Mouse (Mus musculus) limb, embryonic 15.5 days (tissue): ENCODE results near the gene Dalrd3. TPM values are rescaled to one million over a fixed set of nuclear protein-coding genes. Genes with fewer than 3 reads are reported as not detected.
A peak's percentile ranks its signal among the peaks of the same experiment; 100 is the strongest.

Source experiments
- ATAC-seq: fragments of 200-750 bp; cut with Nextera tagmentation; 2 replicates; pipeline ENCODE4 v1.8.0; 2017; ENCODE audit warnings: low read depth, moderate TSS enrichment; ENCODE audit not compliant: insufficient number of reproducible peaks, low FRiP score, low TSS enrichment
- H3K27ac ChIP-seq: fragments of 300-500 bp; sonication (generic); 2 replicates; pipeline ENCODE4 v1.5.1; 2015; ENCODE audit warnings: moderate library complexity, mild to moderate bottlenecking, inconsistent platforms
- H3K27me3 ChIP-seq: fragments of 300-500 bp; sonication (generic); 2 replicates; pipeline ENCODE4 v1.6.1; 2015; ENCODE audit warnings: inconsistent platforms
- H3K36me3 ChIP-seq: fragments of 300-500 bp; sonication (generic); 2 replicates; pipeline ENCODE4 v1.6.1; 2015; ENCODE audit warnings: inconsistent platforms
- H3K4me1 ChIP-seq: fragments of 300-500 bp; sonication (generic); 2 replicates; pipeline ENCODE4 v1.6.1; 2015; ENCODE audit warnings: inconsistent platforms
- H3K4me2 ChIP-seq: fragments of 300-500 bp; sonication (generic); 2 replicates; pipeline ENCODE4 v1.6.1; 2015; ENCODE audit warnings: mild to moderate bottlenecking, inconsistent platforms
- H3K4me3 ChIP-seq: fragments of 300-500 bp; sonication (generic); 2 replicates; pipeline ENCODE4 v1.5.1; 2015; ENCODE audit warnings: mild to moderate bottlenecking, inconsistent platforms
- H3K9ac ChIP-seq: fragments of 300-500 bp; sonication (generic); 2 replicates; pipeline ENCODE4 v1.6.1; 2015; ENCODE audit warnings: inconsistent platforms
- H3K9me3 ChIP-seq: fragments of 300-500 bp; sonication (generic); 2 replicates; pipeline ENCODE4 v1.6.1; 2016; ENCODE audit warnings: inconsistent platforms
- WGBS: fragments of 180-500 bp; shearing (Covaris S2); methylation state at CpG from one replicate; pipeline ENCODE4 v1.1.7; 2015; 5-methylcytosine and 5-hydroxymethylcytosine counted together
- polyA plus RNA-seq: library from polyadenylated mRNA; unstranded; fragments of >200 nt; fragmentation: Nextera tagmentation; extraction: Ambion mirVana; gene quantifications from 2 replicates; pipeline ENCODE4 v1.2.1, GENCODE M21; 2015

Dalrd3 gene
- polyA plus RNA-seq, result 109 and 122 TPM in 2 replicates

DNA sequence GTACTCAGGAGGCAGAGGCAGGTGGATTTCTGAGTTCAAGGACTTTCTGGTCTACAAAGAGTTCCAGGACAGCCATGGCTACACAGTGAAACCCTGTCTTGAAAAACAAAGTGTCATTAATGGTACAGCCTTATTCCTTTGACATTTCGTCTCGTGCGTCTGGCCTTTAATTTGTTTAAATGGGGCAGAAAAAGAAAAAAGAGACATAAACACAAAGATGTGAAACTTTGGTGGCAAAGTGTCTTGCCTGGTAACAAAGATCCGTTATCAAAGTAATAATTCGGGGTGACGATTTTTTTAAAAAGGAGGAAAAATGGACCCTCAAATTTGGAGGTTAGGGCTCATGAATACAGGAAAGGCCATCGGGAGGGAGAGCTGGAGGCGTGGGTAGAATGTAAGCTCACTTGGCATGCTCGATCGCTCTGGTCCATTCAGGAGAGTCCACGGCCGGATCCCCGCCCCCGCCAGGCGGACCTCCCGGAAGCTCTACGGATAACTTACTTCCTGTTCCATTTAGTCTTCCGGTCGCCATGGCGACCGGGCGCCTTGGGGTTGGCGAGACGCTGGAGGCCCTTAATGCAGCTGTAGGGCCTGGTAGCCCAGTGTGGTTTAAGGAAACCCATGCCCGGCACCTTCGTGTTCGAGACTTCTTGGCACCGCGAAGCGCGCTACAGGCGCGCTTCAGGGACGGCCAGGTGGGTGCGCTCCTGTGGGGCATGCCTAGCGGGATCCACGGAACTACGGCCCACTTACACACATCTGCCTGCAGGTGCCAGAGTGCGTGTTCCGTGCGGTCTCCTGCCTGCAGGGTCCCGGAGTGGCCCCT lies at the start of gene Dalrd3:
Gene Dalrd3 (plus strand): TSS at position 506 of the 826 bp plus-strand sequence.
- Histone ChIP-seq H3K36me3 (peaks cover 52% of the 10 kb centered on the region), H3K9me3 (no peaks in the 10 kb centered on the region), H3K4me1 (peaks cover 50% of the 10 kb centered on the region), H3K4me3 (peak within 1 kb of the TSS; percentile 63), H3K4me2 (peak within 1 kb of the TSS; percentile 98), H3K27ac (peak within 1 kb of the TSS; percentile 96), H3K27me3 (no peaks in the 10 kb centered on the region), H3K9ac (peak within 1 kb of the TSS; percentile 55)
- peak; percentile 55 for ATAC-seq
- 6% methylated on average over 42 of the region's 42 CpGs for WGBS

DNA sequence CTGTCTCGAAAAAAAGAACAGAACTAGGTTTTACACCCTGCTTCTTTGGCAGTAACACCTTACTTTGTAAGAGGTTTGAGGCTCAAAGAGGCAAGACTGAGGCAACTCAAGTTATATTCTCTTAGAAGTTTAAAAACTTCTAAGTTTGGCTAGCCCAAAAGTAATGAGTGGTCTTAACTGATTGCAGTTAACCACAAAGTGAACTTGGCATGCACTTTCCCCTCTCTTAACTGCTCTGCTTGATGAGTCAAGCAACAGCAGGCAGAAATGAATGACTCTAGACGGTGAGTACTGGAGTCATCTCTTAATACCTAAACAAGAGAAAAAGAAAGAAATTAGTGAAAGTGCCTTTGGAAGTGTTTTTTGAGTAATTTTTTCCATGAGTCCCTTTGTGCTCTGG lies 48.1 kb upstream of the Dalrd3 start:
- WGBS, result 75% methylated on average over 2 of the region's 2 CpGs
- ATAC-seq, result no peak
- H3K27me3 ChIP-seq, result no peaks in the 10 kb centered on the region
- H3K4me3 ChIP-seq, result no peak overlapping the region
- H3K4me2 ChIP-seq, result no peak overlapping the region
- peaks cover 13% of the 10 kb centered on the region for H3K4me1 ChIP-seq
- peaks cover 13% of the 10 kb centered on the region for H3K36me3 ChIP-seq
- H3K27ac ChIP-seq, result no peak overlapping the region
- no peaks in the 10 kb centered on the region for H3K9me3 ChIP-seq
- H3K9ac ChIP-seq, result no peak overlapping the region

DNA sequence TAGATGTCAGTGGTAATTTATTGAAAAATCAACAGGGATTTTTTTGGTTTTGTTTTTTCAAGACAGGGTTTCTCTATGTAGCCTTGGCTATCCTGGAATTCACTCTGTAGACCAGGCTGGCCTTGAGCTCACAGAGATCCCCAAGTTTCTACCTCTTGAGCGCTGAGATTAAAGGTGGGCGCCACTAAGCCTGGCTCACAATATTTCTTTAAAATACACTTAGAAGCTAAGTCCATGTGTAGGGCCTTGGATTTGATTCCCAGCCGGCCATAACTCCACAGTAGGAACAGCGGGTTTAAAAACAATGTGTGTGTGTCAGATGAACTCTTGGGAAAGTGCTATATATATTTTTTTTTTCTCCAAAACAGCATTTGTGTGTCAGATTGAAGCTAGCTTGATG lies 46.3 kb upstream of the Dalrd3 start:
- no peak for ATAC-seq
- Histone ChIP-seq H3K4me3 (no peak overlapping the region), H3K4me2 (no peak overlapping the region), H3K9me3 (no peaks in the 10 kb centered on the region), H3K4me1 (peaks cover 13% of the 10 kb centered on the region), H3K9ac (no peak overlapping the region), H3K27me3 (no peaks in the 10 kb centered on the region), H3K36me3 (peaks cover 14% of the 10 kb centered on the region), H3K27ac (no peak overlapping the region)
- WGBS, result 95% methylated on average over 4 of the region's 4 CpGs

DNA sequence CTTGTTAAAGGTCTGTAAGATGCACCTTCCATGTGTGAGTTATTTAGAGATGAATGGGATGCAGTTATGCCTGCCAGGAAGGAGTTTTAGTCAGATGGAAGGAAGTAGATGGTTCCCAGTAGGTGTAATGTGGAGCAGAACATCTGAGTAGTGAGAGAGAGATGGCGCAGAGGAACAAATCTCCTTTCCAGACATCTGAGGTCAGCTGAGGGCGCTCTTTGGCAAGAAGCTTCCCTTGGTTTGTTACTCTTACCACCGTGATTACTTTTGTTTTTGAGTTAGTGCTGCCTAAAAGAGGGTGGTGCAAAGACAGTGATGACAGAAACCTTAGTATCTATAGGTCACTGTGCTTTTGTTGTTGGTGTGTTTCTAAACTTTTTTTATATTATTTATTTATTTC lies 44.3 kb upstream of the Dalrd3 start:
- Histone ChIP-seq H3K27ac (no peak overlapping the region), H3K36me3 (peaks cover 30% of the 10 kb centered on the region), H3K4me1 (0 out of 2 replicates have a peak, but pooled peaks cover 2% of the 10 kb centered on the region), H3K4me3 (no peak overlapping the region), H3K9me3 (no peaks in the 10 kb centered on the region), H3K4me2 (no peak overlapping the region), H3K9ac (no peak overlapping the region), H3K27me3 (no peaks in the 10 kb centered on the region)
- ATAC-seq, result no peak
- 83% methylated on average over 3 of the region's 3 CpGs for WGBS

DNA sequence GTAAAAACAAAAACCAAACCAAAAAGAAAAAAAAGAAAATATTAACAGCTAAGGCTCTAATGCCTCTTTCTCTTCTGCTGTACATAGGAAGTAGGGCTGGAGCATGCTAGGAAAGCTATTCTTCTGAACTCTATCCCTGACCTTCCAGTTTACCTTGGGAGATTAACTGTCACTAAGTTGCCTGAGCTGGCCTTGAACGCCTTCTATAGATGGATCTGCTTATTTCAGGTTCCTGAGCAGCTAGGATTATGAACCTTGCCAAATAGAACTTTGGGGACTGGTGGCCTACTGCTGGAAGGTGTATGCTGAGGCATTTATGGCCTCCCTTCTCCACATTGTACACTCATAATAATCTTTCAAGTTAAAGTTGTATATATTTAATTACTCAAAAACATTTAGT lies 38.7 kb upstream of the Dalrd3 start:
- Histone ChIP-seq H3K9me3 (no peaks in the 10 kb centered on the region), H3K27me3 (no peaks in the 10 kb centered on the region)

DNA sequence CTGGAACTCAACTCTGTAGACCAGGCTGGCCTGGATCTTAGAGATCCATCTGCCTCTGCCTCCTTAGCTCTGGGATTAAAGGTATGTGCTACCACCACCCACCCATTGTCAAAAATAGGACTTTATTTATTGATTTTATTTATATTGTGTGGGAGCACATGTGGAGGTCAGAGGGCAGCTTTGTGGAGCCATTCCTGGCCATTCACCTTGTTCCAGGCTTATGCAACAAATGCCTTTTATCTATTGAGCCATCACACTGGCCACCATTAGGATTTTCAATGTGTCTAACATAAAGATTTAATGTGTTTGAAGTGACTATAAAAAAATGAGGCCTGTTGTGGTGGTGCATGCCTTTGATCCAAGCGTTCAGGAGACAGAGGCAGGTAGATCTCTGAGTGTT lies 38.2 kb upstream of the Dalrd3 start:
- H3K27me3 ChIP-seq, result no peaks in the 10 kb centered on the region
- H3K4me2 ChIP-seq, result no peak overlapping the region
- H3K4me1 ChIP-seq, result no peaks in the 10 kb centered on the region
- no peak overlapping the region for H3K9ac ChIP-seq
- peaks cover 75% of the 10 kb centered on the region for H3K36me3 ChIP-seq
- H3K4me3 ChIP-seq, result no peak overlapping the region
- WGBS, result 89% methylated on average over 1 of the region's 1 CpGs
- no peak overlapping the region for H3K27ac ChIP-seq
- no peak for ATAC-seq
- no peaks in the 10 kb centered on the region for H3K9me3 ChIP-seq

More for the DNA sequence above, 38.7 kb upstream of the Dalrd3 start:
- ATAC-seq, result no peak
- Histone ChIP-seq H3K4me1 (no peaks in the 10 kb centered on the region), H3K9ac (no peak overlapping the region), H3K4me2 (no peak overlapping the region), H3K27ac (no peak overlapping the region), H3K4me3 (no peak overlapping the region), H3K36me3 (peaks cover 70% of the 10 kb centered on the region)
- WGBS, result 81% methylated on average over 1 of the region's 1 CpGs

DNA sequence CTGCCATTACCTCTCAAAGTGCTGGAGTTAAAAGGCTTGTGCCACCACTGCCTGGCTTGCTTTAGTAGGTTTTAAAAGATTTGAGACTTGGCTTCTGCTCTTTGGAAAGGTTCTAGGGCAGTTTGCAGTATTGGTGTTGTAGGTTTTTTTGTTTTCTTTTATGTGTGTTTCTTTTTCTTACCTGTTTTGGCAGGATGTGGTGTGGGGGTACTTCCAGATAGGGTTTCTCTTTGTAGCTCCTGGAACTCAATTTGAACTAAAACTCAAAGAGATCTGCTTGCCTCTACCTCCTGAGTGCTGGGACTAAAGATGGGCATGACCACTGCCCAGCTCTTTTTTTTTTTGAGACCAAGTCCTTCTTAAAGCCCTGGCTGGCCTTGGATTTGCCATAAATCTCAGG lies 28.8 kb upstream of the Dalrd3 start:
- ATAC-seq, result no peak
- H3K27ac ChIP-seq, result no peak overlapping the region
- no peak overlapping the region for H3K9ac ChIP-seq
- no peak overlapping the region for H3K4me3 ChIP-seq
- H3K9me3 ChIP-seq, result no peaks in the 10 kb centered on the region
- H3K4me1 ChIP-seq, result no peaks in the 10 kb centered on the region
- H3K36me3 ChIP-seq, result peaks cover 80% of the 10 kb centered on the region
- H3K4me2 ChIP-seq, result no peak overlapping the region
- H3K27me3 ChIP-seq, result no peaks in the 10 kb centered on the region

DNA sequence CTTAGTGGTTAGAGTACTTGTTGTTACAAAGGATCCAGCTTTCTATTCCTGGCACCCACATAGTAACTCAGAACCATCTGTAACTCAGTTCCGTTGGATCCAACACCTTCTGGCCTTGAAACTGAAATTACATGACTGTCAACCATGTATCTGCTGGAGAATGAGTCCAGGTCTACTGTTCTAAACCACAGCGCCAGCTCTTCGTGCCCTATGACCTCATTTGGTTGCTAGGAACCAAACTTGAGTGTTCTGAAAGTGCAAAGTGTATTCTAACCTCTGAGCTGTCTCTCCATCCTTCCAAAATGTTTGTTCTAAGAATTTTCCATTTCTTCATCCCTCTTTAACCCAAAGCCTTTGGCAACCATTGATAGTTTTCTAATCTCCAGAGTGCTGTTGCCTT lies 23.7 kb upstream of the Dalrd3 start:
- no peak overlapping the region for H3K4me2 ChIP-seq
- 92% methylated on average over 3 of the region's 3 CpGs for WGBS
- H3K4me1 ChIP-seq, result no peaks in the 10 kb centered on the region
- no peaks in the 10 kb centered on the region for H3K27me3 ChIP-seq
- H3K9me3 ChIP-seq, result no peaks in the 10 kb centered on the region
- peaks cover 84% of the 10 kb centered on the region for H3K36me3 ChIP-seq
- ATAC-seq, result no peak
- H3K4me3 ChIP-seq, result no peak overlapping the region
- H3K27ac ChIP-seq, result no peak overlapping the region
- no peak overlapping the region for H3K9ac ChIP-seq

DNA sequence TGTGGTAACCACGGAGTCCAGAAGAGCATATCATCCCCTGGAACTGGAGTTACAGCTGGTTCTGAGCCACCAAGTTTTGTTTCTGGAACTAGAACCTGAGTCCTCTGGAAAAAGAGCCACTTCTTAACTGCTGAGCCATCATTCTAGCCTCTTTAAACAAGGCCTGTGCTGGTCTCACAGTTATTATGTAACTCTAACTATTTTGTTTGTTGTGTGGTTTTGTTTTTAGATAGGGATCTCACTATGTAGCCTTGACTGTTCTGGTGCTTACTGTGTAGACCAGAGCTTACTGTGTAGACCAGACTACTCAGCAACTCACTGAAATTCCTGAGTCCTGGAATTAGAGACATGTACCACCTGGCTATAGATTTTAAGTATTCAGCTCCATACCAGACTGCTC lies 22.8 kb upstream of the Dalrd3 start:
- Histone ChIP-seq H3K27me3 (no peaks in the 10 kb centered on the region), H3K27ac (no peak overlapping the region), H3K9me3 (no peaks in the 10 kb centered on the region), H3K4me1 (no peaks in the 10 kb centered on the region), H3K4me2 (no peak overlapping the region), H3K4me3 (no peak overlapping the region), H3K36me3 (peaks cover 78% of the 10 kb centered on the region), H3K9ac (no peak overlapping the region)
- no peak for ATAC-seq
- WGBS, result 98% methylated on average over 1 of the region's 1 CpGs

DNA sequence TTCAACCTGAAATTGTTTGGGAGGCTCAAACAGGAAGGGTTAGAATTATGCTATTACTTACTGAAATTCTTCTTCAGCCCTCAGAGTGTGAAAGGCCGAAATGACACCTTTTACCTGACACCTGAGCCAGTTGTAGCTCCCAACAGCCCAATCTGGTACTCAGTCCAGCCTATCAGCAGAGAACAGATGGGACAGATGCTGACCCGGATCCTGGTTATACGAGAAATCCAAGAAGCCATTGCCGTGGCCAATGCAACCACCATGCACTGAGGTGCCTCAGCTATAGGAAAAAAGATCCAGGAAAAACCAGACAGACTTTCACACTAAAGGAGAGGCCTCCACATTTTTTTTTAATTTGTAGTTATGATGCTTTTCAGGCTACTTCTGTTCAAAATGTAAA lies 10.5 kb upstream of the Dalrd3 start:
- no peak for ATAC-seq
- Histone ChIP-seq H3K36me3 (peaks cover 72% of the 10 kb centered on the region), H3K9me3 (no peaks in the 10 kb centered on the region), H3K4me2 (no peak overlapping the region), H3K27me3 (no peaks in the 10 kb centered on the region), H3K4me1 (peaks cover 10% of the 10 kb centered on the region), H3K27ac (no peak overlapping the region), H3K4me3 (no peak overlapping the region), H3K9ac (no peak overlapping the region)
- WGBS, result 78% methylated on average over 4 of the region's 4 CpGs

DNA sequence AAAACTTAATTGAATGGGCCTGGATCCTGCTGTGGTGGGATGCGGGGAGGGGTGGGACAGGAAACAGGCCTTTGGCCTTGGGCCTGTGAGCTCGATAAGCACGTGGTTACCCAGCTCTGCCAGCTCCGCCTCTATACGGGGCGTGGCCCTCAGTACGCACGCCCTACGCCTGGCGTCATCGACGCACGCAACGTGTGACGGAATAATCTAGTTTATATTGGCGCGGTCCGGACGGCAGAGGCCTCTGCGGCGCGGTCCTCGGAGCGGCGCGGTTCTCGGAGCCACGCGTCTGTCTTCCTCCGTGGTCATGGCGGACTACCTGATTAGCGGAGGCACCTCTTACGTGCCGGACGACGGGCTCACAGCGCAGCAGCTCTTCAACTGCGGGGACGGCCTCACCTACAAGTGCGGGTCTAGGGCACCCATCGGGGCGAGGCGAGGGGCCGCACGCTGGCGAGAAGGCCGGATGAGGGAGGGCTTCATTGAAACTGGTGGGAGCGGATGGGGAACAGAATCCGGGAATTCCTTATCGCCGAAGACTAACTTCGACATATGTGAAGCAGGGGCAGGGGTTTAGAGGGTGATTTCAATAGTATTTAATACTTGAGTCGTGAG lies 9.4 kb upstream of the Dalrd3 start, which contains the start of gene Impdh2:
Gene Impdh2 (plus strand): TSS at position 60 of the 615 bp plus-strand sequence.
- peak within 1 kb of the TSS; percentile 47 for H3K4me3 ChIP-seq
- peak; percentile 98 for ATAC-seq
- no peaks in the 10 kb centered on the region for H3K27me3 ChIP-seq
- peaks cover 74% of the 10 kb centered on the region for H3K36me3 ChIP-seq
- WGBS, result under 1% methylated on average over 53 of the region's 53 CpGs
- H3K4me2 ChIP-seq, result peak within 1 kb of the TSS; percentile 61
- H3K9ac ChIP-seq, result peak within 1 kb of the TSS; percentile 65
- no peaks in the 10 kb centered on the region for H3K9me3 ChIP-seq
- H3K27ac ChIP-seq, result peak within 1 kb of the TSS; percentile 83
- peaks cover 10% of the 10 kb centered on the region for H3K4me1 ChIP-seq

DNA sequence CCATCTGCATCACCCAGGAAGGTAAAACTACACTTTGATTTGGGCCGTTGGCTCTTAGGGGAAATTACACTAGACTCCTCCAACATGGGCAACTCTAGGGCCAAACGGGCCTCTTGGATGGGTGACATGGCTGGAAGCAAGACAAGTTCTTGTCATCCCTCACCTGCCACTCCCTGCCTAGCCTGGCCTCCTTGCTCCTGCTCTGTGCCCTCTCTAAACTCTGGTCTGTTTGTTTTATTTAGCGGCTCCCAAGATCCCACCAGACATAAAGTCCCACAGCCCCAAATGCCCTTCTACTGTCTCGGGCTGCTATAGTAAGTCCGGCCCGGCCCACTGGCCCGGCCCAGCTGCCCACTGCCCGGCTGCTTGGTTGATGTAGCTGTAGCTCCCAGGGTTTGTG lies 6.0 kb upstream of the Dalrd3 start:
- Histone ChIP-seq H3K27ac (no peak overlapping the region), H3K9ac (no peak overlapping the region), H3K36me3 (peaks cover 49% of the 10 kb centered on the region), H3K4me3 (no peak overlapping the region), H3K4me2 (no peak overlapping the region), H3K9me3 (no peaks in the 10 kb centered on the region), H3K27me3 (no peaks in the 10 kb centered on the region), H3K4me1 (peaks cover 29% of the 10 kb centered on the region)
- no peak for ATAC-seq
- WGBS, result 93% methylated on average over 8 of the region's 8 CpGs
